Mouse (Mus musculus): ENCODE measurements around the gene Gm45753. TPM values are rescaled to one million over a fixed set of nuclear protein-coding genes. Genes with fewer than 3 reads are reported as not detected.

Gene Gm45753
- polyA plus RNA-seq, 1 experiment, result not detected

GRCm38 (mm10) chr8:45254194-45254842 is 53.9 kb downstream of the Gm45753 start:
- no peak overlapping the region for H3K27ac ChIP-seq (ENCODE audit: control insufficient read depth, insufficient read depth, low read length)
- no peaks in the 10 kb centered on the region for H3K4me1 ChIP-seq (replicated peaks; ENCODE audit: control insufficient read depth, insufficient read depth, low read length)
- no peaks in the 10 kb centered on the region for H3K36me3 ChIP-seq (ENCODE audit: control insufficient read depth, insufficient read depth, low read length)
- DNase-seq, result no peak
- 86% methylated on average over 8 of the region's 8 CpGs for WGBS
- H3K4me3 ChIP-seq (ENCODE audit: control insufficient read depth, insufficient read depth, low read length), result no peak overlapping the region
- TF ChIP-seq POLR2A (IDR thresholded peaks at IDR 0.05; ENCODE audit: control insufficient read depth, extremely low read depth, insufficient read depth, low read length, poor library complexity) (no peak), CTCF (IDR thresholded peaks at IDR 0.05; ENCODE audit: borderline replicate concordance, control insufficient read depth, extremely low read depth, insufficient read depth, low read length, poor library complexity) (no peak)
- H3K27me3 ChIP-seq (ENCODE audit: control insufficient read depth, insufficient read depth, low read length), result no peaks in the 10 kb centered on the region

GRCm38 (mm10) chr8:45253586-45253985 is 54.7 kb downstream of the Gm45753 start:
- Histone ChIP-seq H3K27ac (ENCODE audit: control insufficient read depth, insufficient read depth, low read length) (no peak overlapping the region), H3K4me3 (ENCODE audit: control insufficient read depth, insufficient read depth, low read length) (no peak overlapping the region), H3K27me3 (ENCODE audit: control insufficient read depth, insufficient read depth, low read length) (no peaks in the 10 kb centered on the region), H3K36me3 (ENCODE audit: control insufficient read depth, insufficient read depth, low read length) (no peaks in the 10 kb centered on the region), H3K4me1 (replicated peaks; ENCODE audit: control insufficient read depth, insufficient read depth, low read length) (no peaks in the 10 kb centered on the region)
- TF ChIP-seq CTCF (IDR thresholded peaks at IDR 0.05; ENCODE audit: borderline replicate concordance, control insufficient read depth, extremely low read depth, insufficient read depth, low read length, poor library complexity) (no peak), POLR2A (IDR thresholded peaks at IDR 0.05; ENCODE audit: control insufficient read depth, extremely low read depth, insufficient read depth, low read length, poor library complexity) (no peak)
- DNase-seq, result no peak
- 100% methylated on average over 1 of the region's 1 CpGs for WGBS

- H3K4me3 ChIP-seq (ENCODE audit: control insufficient read depth, insufficient read depth, low read length), result no peak overlapping the region
- WGBS, result 68% methylated on average over 2 of the region's 2 CpGs
- H3K4me1 ChIP-seq (replicated peaks; ENCODE audit: control insufficient read depth, insufficient read depth, low read length), result no peaks in the 10 kb centered on the region
- no peak overlapping the region for H3K27ac ChIP-seq (ENCODE audit: control insufficient read depth, insufficient read depth, low read length)
- no peak for DNase-seq
- H3K36me3 ChIP-seq (ENCODE audit: control insufficient read depth, insufficient read depth, low read length), result no peaks in the 10 kb centered on the region
- TF ChIP-seq POLR2A (IDR thresholded peaks at IDR 0.05; ENCODE audit: control insufficient read depth, extremely low read depth, insufficient read depth, low read length, poor library complexity) (no peak), CTCF (IDR thresholded peaks at IDR 0.05; ENCODE audit: borderline replicate concordance, control insufficient read depth, extremely low read depth, insufficient read depth, low read length, poor library complexity) (no peak)
- no peaks in the 10 kb centered on the region for H3K27me3 ChIP-seq (ENCODE audit: control insufficient read depth, insufficient read depth, low read length)
Measured at GRCm38 (mm10) chr8:45253111-45253510, 55.2 kb downstream of the Gm45753 start.

GRCm38 (mm10) chr8:45246307-45246706 is 62.0 kb downstream of the Gm45753 start:
- DNase-seq, result no peak
- H3K27ac ChIP-seq (ENCODE audit: control insufficient read depth, insufficient read depth, low read length), result no peak overlapping the region
- WGBS, result 76% methylated on average over 7 of the region's 7 CpGs
- H3K4me1 ChIP-seq (replicated peaks; ENCODE audit: control insufficient read depth, insufficient read depth, low read length), result no peaks in the 10 kb centered on the region
- H3K27me3 ChIP-seq (ENCODE audit: control insufficient read depth, insufficient read depth, low read length), result no peaks in the 10 kb centered on the region
- TF ChIP-seq POLR2A (IDR thresholded peaks at IDR 0.05; ENCODE audit: control insufficient read depth, extremely low read depth, insufficient read depth, low read length, poor library complexity) (no peak), CTCF (IDR thresholded peaks at IDR 0.05; ENCODE audit: borderline replicate concordance, control insufficient read depth, extremely low read depth, insufficient read depth, low read length, poor library complexity) (no peak)
- no peaks in the 10 kb centered on the region for H3K36me3 ChIP-seq (ENCODE audit: control insufficient read depth, insufficient read depth, low read length)
- H3K4me3 ChIP-seq (ENCODE audit: control insufficient read depth, insufficient read depth, low read length), result no peak overlapping the region

DNA sequence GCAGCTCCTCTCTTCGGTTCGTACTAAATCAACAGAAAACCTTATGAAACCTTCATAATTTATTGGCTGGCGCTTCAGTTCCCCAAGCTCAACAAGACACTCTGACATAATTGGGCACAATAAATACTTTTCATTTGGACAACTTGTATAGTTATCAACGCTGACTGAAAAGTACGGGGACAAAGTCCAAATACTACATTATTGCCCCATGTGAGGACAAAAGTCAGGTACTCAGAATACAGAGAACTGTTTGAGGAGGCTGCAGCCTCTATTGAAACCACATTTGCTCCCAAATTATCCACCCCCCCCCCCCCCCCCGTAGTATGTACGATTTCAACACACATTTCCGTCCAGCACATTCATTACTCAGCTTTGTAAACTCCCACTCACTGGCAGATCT is 68.9 kb downstream of the Gm45753 start:
- H3K27me3 ChIP-seq (ENCODE audit: control insufficient read depth, insufficient read depth, low read length), result no peaks in the 10 kb centered on the region
- no peak for TF ChIP-seq POLR2A (IDR thresholded peaks at IDR 0.05; ENCODE audit: control insufficient read depth, extremely low read depth, insufficient read depth, low read length, poor library complexity)
- no peak for TF ChIP-seq CTCF (IDR thresholded peaks at IDR 0.05; ENCODE audit: borderline replicate concordance, control insufficient read depth, extremely low read depth, insufficient read depth, low read length, poor library complexity)
- H3K4me1 ChIP-seq (replicated peaks; ENCODE audit: control insufficient read depth, insufficient read depth, low read length), result no peaks in the 10 kb centered on the region
- H3K27ac ChIP-seq (ENCODE audit: control insufficient read depth, insufficient read depth, low read length), result no peak overlapping the region
- WGBS, result 84% methylated on average over 8 of the region's 8 CpGs
- no peak overlapping the region for H3K4me3 ChIP-seq (ENCODE audit: control insufficient read depth, insufficient read depth, low read length)
- no peaks in the 10 kb centered on the region for H3K36me3 ChIP-seq (ENCODE audit: control insufficient read depth, insufficient read depth, low read length)
- DNase-seq, result no peak

DNA sequence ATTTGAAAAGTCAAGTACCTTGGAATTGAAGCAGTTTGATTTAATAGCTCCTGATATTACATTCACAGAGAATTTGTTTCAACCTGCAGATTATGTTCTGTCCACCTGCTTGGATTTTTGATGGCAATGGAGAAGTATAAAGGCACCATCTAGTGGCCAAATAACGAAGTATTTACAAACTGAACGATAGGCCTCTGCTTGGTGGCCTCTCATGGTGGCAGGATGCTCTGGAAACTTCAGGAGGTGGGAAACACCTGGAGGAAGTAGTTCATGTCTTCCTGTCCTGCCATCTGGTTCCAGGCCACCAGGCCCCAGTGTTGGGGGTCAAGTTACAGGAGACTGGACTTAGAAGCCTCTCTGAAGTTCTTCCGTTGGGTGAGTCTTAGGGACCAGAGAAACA is 70.0 kb downstream of the Gm45753 start:
- WGBS, result 31% methylated on average over 3 of the region's 3 CpGs
- DNase-seq, result no peak
- H3K4me3 ChIP-seq (ENCODE audit: control insufficient read depth, insufficient read depth, low read length), result no peak overlapping the region
- no peaks in the 10 kb centered on the region for H3K36me3 ChIP-seq (ENCODE audit: control insufficient read depth, insufficient read depth, low read length)
- no peak for TF ChIP-seq CTCF (IDR thresholded peaks at IDR 0.05; ENCODE audit: borderline replicate concordance, control insufficient read depth, extremely low read depth, insufficient read depth, low read length, poor library complexity)
- TF ChIP-seq POLR2A (IDR thresholded peaks at IDR 0.05; ENCODE audit: control insufficient read depth, extremely low read depth, insufficient read depth, low read length, poor library complexity), result no peak
- no peak overlapping the region for H3K27ac ChIP-seq (ENCODE audit: control insufficient read depth, insufficient read depth, low read length)
- no peaks in the 10 kb centered on the region for H3K27me3 ChIP-seq (ENCODE audit: control insufficient read depth, insufficient read depth, low read length)
- H3K4me1 ChIP-seq (replicated peaks; ENCODE audit: control insufficient read depth, insufficient read depth, low read length), result no peaks in the 10 kb centered on the region
